Mouse (Mus musculus) kidney, adult 2 months (tissue): Measurements from ENCODE around the gene Rcor3.
A peak's percentile ranks its signal among the peaks of the same experiment; 100 is the strongest.

Source experiments
- CTCF ChIP-seq: fragments of 200-500 bp; conservative IDR thresholded peaks from 2 replicates; pipeline ENCODE4 v1.5.1; 2011; ENCODE audit warnings: low read depth, mild to moderate bottlenecking, control low read depth, low read length, moderate library complexity, mixed read lengths; ENCODE audit not compliant: insufficient read depth, insufficient read length
- POLR2A ChIP-seq: fragments of 200-500 bp; IDR thresholded peaks from one replicate; pipeline ENCODE4 v1.6.1; 2011; ENCODE audit warnings: low read depth, low read length, control low read depth

GRCm38 (mm10) chr1:192136561-192137290 is 1.1 kb downstream of the Rcor3 start:
- peak; percentile 29 for TF ChIP-seq POLR2A
- TF ChIP-seq CTCF = no peak
